Mouse (Mus musculus) embryonic facial prominence, embryonic 15.5 days (tissue): ENCODE results near the gene Manba. TPM values are rescaled to one million over a fixed set of nuclear protein-coding genes. Genes with fewer than 3 reads are reported as not detected.

Source experiments
- ATAC-seq: fragments of 200-750 bp; cut with Nextera tagmentation; 2 replicates; pipeline ENCODE4 v1.8.0; 2017; ENCODE audit warnings: low read depth, moderate TSS enrichment; ENCODE audit not compliant: insufficient number of reproducible peaks, low FRiP score, low TSS enrichment
- H3K27ac ChIP-seq: fragments of 300-500 bp; sonication (generic); replicated peaks from 2 replicates; pipeline ENCODE4 v1.5.1; 2015; ENCODE audit warnings: mild to moderate bottlenecking, inconsistent platforms
- H3K27me3 ChIP-seq: fragments of 300-500 bp; sonication (generic); 2 replicates; pipeline ENCODE4 v1.6.1; 2015; ENCODE audit warnings: inconsistent platforms
- H3K36me3 ChIP-seq: fragments of 300-500 bp; sonication (generic); 2 replicates; pipeline ENCODE4 v1.6.1; 2015; ENCODE audit warnings: mild to moderate bottlenecking, inconsistent platforms
- H3K4me1 ChIP-seq: fragments of 300-500 bp; sonication (generic); 2 replicates; pipeline ENCODE4 v1.6.1; 2015; ENCODE audit warnings: inconsistent platforms
- H3K4me2 ChIP-seq: fragments of 300-500 bp; sonication (generic); replicated peaks from 2 replicates; pipeline ENCODE4 v1.6.1; 2015; ENCODE audit warnings: mild to moderate bottlenecking, inconsistent platforms
- H3K4me3 ChIP-seq: fragments of 300-500 bp; sonication (generic); replicated peaks from 2 replicates; pipeline ENCODE4 v1.5.1; 2015; ENCODE audit warnings: mild to moderate bottlenecking, inconsistent platforms
- H3K9ac ChIP-seq: fragments of 300-500 bp; sonication (generic); 2 replicates; pipeline ENCODE4 v1.6.1; 2015; ENCODE audit warnings: inconsistent platforms
- H3K9me3 ChIP-seq: fragments of 300-500 bp; sonication (generic); replicated peaks from 2 replicates; pipeline ENCODE4 v1.6.1; 2016; ENCODE audit warnings: inconsistent platforms
- WGBS: fragments of 180-500 bp; shearing (Covaris S2); methylation state at CpG from one replicate; pipeline ENCODE4 v1.1.7; 2015; 5-methylcytosine and 5-hydroxymethylcytosine counted together
- polyA plus RNA-seq: library from polyadenylated mRNA; unstranded; fragments of >200 nt; fragmentation: Nextera tagmentation; extraction: Ambion mirVana; gene quantifications from 2 replicates; pipeline ENCODE4 v1.2.1, GENCODE M21; 2015

Manba gene
- polyA plus RNA-seq, 1 experiment from 2014 or later = 7.2 TPM

DNA sequence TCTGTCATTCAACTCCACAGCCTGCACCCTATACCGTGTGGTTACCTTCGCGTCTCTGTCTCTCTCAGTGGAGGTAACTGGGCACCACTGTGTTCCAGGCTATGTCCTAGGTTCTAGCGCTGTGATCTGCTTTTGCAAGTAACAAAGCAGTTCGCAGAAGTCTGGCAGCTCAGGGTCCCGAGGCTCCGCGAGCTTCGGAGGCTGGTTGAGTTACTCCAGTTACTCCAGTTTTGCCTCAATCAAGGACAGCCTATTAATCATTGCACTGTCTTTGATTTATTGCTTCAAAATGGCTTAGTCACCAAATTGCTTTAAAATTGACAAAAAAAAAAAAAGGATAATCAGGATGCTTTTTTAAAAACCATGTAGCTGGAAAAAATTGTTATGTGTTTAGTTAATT, 79.3 kb downstream of the Manba start:
- Histone ChIP-seq H3K27ac (no peak overlapping the region), H3K4me1 (no peaks in the 10 kb centered on the region)
- 86% methylated on average over 9 of the region's 9 CpGs for WGBS

DNA sequence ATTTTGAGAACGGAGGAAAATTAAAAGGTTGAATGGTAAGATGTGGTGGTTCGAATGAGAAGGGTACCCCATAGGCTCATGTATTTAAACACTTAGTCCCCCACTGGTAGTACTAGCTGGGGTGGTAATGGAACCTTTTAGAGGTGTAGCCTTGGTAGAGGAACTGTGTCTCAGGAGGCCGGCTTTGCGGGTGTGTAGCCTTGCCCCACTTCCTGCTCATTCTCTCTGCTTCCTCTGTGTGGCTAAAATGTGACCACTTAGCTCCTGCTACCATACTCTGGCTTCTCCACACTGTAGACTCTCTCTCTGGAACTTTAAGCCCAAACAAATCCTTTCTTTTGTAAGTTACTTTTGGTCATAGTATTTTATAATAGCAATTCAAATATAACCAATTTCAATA, 79.9 kb downstream of the Manba start:
- Histone ChIP-seq H3K36me3 (no peaks in the 10 kb centered on the region), H3K27ac (no peak overlapping the region), H3K4me3 (no peak overlapping the region), H3K27me3 (no peaks in the 10 kb centered on the region), H3K9ac (no peak overlapping the region), H3K9me3 (no peaks in the 10 kb centered on the region), H3K4me1 (no peaks in the 10 kb centered on the region), H3K4me2 (no peak overlapping the region)
- ATAC-seq = no peak
- WGBS = 84% methylated on average over 4 of the region's 4 CpGs

More for the DNA sequence above, 79.3 kb downstream of the Manba start:
- Histone ChIP-seq H3K9ac (no peak overlapping the region), H3K36me3 (no peaks in the 10 kb centered on the region), H3K4me3 (no peak overlapping the region), H3K4me2 (no peak overlapping the region), H3K9me3 (no peaks in the 10 kb centered on the region), H3K27me3 (no peaks in the 10 kb centered on the region)
- ATAC-seq = no peak

DNA sequence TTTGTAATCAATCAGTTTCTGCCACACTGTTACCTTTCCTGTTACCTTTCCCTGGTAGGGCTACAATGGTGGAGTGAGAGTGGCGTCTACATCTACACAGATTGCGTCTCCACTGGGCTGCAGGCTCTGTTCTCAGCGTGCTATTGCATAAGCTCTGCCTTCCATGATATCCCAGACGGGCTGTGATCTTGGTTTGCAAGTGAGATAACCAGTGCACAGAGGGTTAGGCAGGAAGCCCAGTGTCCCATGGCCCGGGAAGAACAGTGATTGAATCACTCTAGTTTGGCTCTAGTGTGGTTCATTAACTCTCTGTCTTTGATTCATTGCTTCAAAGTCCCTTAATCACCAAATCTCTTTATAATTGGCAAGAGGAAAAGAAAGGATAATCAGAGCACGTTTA, 82.5 kb downstream of the Manba start:
- Histone ChIP-seq H3K4me2 (no peak overlapping the region), H3K36me3 (no peaks in the 10 kb centered on the region), H3K27ac (no peak overlapping the region), H3K27me3 (no peaks in the 10 kb centered on the region), H3K4me1 (0 out of 2 replicates have a peak, but pooled peaks cover 1% of the 10 kb centered on the region), H3K9me3 (no peaks in the 10 kb centered on the region), H3K4me3 (no peak overlapping the region), H3K9ac (no peak overlapping the region)
- ATAC-seq = no peak
- WGBS = 80% methylated on average over 6 of the region's 6 CpGs

DNA sequence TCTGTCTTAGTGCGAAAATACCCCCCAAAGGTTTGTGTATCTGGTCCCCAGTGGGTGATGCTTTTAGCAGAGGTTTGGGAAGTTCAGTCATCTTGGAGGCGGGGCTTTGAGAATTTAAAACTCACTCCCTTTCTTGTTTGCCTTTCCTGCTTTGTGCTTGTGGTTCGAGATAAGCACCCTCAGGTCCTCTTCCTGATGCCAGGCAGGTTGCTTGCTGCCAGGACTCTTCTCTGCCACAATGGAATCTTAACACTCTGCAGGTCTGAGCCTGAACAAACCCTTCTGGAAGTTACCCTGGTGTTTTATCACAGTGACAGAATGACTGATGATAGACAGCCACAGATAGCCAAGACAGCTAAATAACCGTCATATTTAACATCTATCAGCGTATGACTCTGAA, 83.2 kb downstream of the Manba start:
- WGBS = 67% methylated on average over 5 of the region's 5 CpGs
- no peaks in the 10 kb centered on the region for H3K27me3 ChIP-seq
- H3K9ac ChIP-seq = no peak overlapping the region
- no peaks in the 10 kb centered on the region for H3K36me3 ChIP-seq
- no peak overlapping the region for H3K27ac ChIP-seq
- H3K4me2 ChIP-seq = no peak overlapping the region
- 0 out of 2 replicates have a peak, but pooled peaks cover 6% of the 10 kb centered on the region for H3K4me1 ChIP-seq
- ATAC-seq = no peak
- no peaks in the 10 kb centered on the region for H3K9me3 ChIP-seq
- H3K4me3 ChIP-seq = no peak overlapping the region

DNA sequence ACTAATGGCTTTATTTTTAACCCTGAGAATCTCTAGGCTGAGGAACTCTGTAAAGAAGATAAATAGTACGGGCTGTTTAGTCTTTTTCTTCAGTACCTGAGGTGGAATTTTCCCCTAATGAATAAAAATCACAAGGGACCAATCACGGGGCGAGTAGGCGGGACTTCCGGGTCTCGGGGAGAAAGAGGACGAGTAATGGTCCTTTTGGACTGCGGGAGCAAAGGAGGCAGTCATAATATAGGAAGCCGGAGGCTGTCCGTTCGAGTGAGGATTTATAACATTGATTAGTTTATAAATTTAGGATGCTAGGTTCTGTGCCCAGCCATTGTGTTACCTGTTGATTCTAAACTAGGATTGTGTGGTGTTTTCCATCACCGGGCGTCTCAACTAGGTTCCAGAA, 86.1 kb downstream of the Manba start:
- H3K9me3 ChIP-seq = no peaks in the 10 kb centered on the region
- no peak overlapping the region for H3K4me3 ChIP-seq
- no peaks in the 10 kb centered on the region for H3K36me3 ChIP-seq
- H3K27ac ChIP-seq = no peak overlapping the region
- no peak overlapping the region for H3K4me2 ChIP-seq
- 57% methylated on average over 13 of the region's 13 CpGs for WGBS
- H3K9ac ChIP-seq = no peak overlapping the region
- H3K27me3 ChIP-seq = no peaks in the 10 kb centered on the region
- ATAC-seq = no peak
- 0 out of 2 replicates have a peak, but pooled peaks cover 6% of the 10 kb centered on the region for H3K4me1 ChIP-seq

DNA sequence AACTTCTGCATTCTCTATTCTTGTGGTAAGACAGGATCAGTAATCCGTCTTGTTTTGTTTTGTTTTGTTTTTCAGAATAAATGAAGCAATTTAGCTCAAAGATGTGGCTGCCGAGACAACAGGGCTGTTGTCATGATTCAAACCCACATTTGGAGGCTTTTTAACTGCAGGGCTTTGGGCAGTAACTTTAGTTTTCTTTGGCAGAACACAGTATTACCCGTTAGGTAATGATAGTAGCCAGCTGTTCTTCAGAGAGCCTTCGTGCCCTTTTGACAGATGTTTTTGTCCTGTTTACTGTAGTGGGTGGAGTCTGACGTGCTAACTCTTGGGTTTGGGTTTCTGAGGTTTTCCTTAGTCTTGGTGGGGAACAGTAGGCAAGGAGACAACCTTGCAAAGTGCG, 87.6 kb downstream of the Manba start:
- Histone ChIP-seq H3K27ac (no peak overlapping the region), H3K36me3 (no peaks in the 10 kb centered on the region), H3K4me2 (no peak overlapping the region), H3K4me1 (0 out of 2 replicates have a peak, but pooled peaks cover 6% of the 10 kb centered on the region), H3K4me3 (no peak overlapping the region), H3K9ac (no peak overlapping the region), H3K9me3 (0 out of 2 replicates have a peak, but pooled peaks cover 3% of the 10 kb centered on the region), H3K27me3 (no peaks in the 10 kb centered on the region)
- ATAC-seq = no peak
- WGBS = 47% methylated on average over 6 of the region's 6 CpGs

DNA sequence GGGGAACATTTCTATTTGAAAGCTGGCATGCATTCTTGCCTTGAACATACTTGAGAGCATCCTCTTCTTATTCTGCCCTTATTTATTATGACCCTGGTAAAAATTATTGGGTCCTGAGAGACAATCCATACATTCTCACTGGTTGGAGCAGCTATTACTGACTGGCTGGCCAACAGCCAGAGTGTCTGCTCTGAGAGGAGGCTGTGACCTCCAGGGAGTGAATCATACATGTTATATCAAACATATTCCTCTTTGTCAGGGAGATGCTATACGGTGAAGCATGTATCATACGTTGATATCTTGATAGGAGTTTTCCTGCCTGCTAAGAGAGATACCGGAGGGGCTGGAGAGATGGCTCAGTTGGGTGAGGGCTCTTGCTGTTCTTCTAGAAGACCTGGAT, 89.7 kb downstream of the Manba start:
- 0 out of 2 replicates have a peak, but pooled peaks cover 3% of the 10 kb centered on the region for H3K9me3 ChIP-seq
- ATAC-seq = no peak
- H3K27me3 ChIP-seq = no peaks in the 10 kb centered on the region
- WGBS = 77% methylated on average over 3 of the region's 3 CpGs
- H3K36me3 ChIP-seq = no peaks in the 10 kb centered on the region
- peaks cover 11% of the 10 kb centered on the region; the same call in 1 of the 2 replicates for H3K4me1 ChIP-seq
- H3K9ac ChIP-seq = no peak overlapping the region
- no peak overlapping the region for H3K4me3 ChIP-seq
- H3K27ac ChIP-seq = no peak overlapping the region
- H3K4me2 ChIP-seq = no peak overlapping the region

DNA sequence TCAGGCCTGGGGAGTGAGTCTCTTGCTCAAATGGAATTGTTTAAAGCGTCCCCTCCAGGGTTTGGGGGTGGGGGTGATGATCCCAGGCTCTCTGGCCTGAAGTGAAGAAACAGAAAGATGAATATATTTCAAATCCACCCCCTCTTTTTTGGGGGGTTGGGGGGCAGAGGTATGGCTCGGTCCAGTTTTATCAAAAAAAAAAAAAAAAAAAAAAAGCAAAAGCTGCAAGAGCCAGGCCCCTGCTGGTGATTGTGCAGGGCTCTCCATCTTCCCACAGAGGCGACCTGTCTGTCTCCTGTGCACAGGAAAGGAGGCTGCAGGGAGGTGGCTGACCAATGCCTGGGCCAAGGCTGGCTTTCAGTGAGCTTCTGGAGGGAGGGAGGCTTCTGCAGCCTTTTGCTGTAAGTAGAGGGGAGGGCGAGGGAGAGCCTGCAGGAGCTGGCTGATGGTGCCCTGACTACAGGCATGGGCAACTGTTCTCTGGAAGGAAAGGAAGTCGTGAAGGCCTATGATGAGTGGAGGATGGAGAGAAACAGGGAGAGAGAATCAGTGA, 93.3 kb downstream of the Manba start:
- 60% methylated on average over 5 of the region's 5 CpGs for WGBS
- no peak overlapping the region for H3K9ac ChIP-seq
- H3K27ac ChIP-seq = no peak overlapping the region
- ATAC-seq = no peak
- 0 out of 2 replicates have a peak, but pooled peaks cover 3% of the 10 kb centered on the region for H3K9me3 ChIP-seq
- H3K36me3 ChIP-seq = peaks cover 4% of the 10 kb centered on the region; the same call in 1 of the 2 replicates
- peaks cover 21% of the 10 kb centered on the region for H3K4me1 ChIP-seq
- H3K4me2 ChIP-seq = no peak overlapping the region
- H3K27me3 ChIP-seq = no peaks in the 10 kb centered on the region
- H3K4me3 ChIP-seq = no peak overlapping the region

DNA sequence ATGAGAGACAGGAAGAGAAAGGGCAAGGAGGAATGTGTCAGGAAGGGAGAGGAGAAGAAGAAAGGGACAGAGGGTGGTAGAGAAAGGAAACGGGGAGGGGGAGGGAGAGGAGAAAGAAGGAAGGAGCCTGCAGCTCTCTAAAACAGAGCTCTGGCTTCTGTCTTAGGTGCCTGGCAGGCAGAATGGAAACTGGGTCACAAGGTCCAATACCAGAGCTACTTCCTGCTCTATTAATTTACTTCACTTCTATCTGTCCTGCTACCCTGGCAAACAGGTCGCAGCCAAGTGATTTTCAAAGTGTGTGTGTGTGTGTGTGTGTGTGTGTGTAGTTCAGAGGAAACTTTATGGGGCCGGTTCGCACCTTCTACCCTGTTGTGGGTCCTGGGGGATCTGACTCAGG, 93.8 kb downstream of the Manba start:
- Histone ChIP-seq H3K36me3 (peaks cover 9% of the 10 kb centered on the region), H3K4me1 (peaks cover 21% of the 10 kb centered on the region), H3K27ac (no peak overlapping the region), H3K9ac (no peak overlapping the region), H3K4me2 (no peak overlapping the region), H3K27me3 (no peaks in the 10 kb centered on the region), H3K4me3 (no peak overlapping the region), H3K9me3 (0 out of 2 replicates have a peak, but pooled peaks cover 3% of the 10 kb centered on the region)
- WGBS = 61% methylated on average over 4 of the region's 4 CpGs
- ATAC-seq = no peak

DNA sequence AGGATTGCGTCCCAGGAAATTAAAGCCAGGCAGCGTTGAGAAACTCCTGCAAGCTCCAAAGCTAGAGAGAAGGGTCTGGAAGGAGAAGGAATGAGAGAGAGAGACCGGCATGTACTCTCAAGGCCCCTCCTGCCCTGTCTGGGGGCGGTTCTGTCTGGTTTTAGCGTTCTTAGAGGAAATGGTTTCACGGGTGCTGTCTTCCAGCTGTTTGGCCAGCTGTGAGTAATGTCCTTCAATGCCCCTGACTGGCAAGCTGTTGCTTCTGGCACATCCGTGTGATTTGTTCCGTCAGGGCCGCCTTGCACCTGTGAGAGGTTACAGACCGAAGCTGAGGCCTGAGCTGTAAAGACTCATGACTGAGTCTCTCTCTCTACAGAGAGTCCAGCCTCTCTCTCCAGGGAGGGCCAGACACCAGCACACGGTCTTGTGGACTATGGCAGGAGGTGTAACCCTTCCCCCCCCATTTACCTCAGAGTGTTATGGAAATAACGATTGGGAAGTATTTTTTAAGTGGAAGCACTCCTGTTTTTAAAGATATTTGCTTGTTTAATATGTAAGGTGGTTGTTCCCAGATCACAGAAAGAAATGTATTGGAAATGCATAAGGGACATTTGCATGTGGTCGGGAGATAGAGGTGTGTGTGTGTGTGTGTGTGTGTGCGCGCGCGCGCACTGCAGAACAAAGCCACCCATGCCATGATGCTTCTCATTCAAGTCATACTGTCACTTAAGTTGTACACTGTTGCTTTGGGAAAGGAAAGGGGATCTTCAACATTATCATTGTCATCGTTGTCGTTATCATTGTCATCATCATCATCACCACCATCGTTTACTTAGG, 95.2 kb downstream of the Manba start:
- peaks cover 21% of the 10 kb centered on the region for H3K4me1 ChIP-seq
- H3K9ac ChIP-seq = no peak overlapping the region
- peaks cover 20% of the 10 kb centered on the region for H3K36me3 ChIP-seq
- H3K4me2 ChIP-seq = no peak overlapping the region
- ATAC-seq = peak; percentile 27; the same call in 1 of the 2 replicates
- H3K27ac ChIP-seq = no peak overlapping the region
- H3K27me3 ChIP-seq = no peaks in the 10 kb centered on the region
- H3K9me3 ChIP-seq = 0 out of 2 replicates have a peak, but pooled peaks cover 3% of the 10 kb centered on the region
- 65% methylated on average over 21 of the region's 21 CpGs for WGBS
- H3K4me3 ChIP-seq = no peak overlapping the region

DNA sequence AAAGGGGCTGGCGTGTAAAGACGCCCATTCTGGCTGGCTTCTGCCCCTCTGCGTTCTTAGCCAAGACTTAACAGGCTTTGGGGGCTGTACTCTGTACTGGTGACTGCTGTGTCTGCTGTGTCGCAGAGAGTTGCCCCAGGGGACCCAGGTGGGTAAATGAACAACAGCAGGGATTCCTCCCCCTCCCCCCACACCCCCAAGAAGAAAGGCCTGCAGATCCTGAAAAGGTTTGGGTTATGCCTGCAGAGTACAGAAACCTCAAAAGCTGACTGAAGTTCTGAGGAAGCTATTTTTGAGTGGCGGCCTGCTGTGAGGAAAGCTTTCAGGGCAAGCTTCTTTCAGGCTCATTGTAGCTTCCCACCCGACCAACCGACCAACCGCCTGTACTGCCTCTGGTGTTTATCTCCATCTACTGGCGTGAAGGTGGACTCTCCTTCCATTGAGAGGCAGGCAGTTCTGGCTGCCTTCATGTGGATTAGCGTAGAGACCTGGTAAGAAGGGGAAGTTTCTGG, 96.3 kb downstream of the Manba start:
- H3K9ac ChIP-seq = no peak overlapping the region
- no peaks in the 10 kb centered on the region for H3K27me3 ChIP-seq
- 22% methylated on average over 10 of the region's 10 CpGs for WGBS
- ATAC-seq = no peak
- H3K4me2 ChIP-seq = no peak overlapping the region
- 0 out of 2 replicates have a peak, but pooled peaks cover 3% of the 10 kb centered on the region for H3K9me3 ChIP-seq
- 0 out of 2 replicates have a peak overlapping the region, but pooled peaks have one; percentile 22 for H3K27ac ChIP-seq
- no peak overlapping the region for H3K4me3 ChIP-seq
- H3K4me1 ChIP-seq = peaks cover 21% of the 10 kb centered on the region
- peaks cover 27% of the 10 kb centered on the region for H3K36me3 ChIP-seq
